8 mouse cellular contexts compared by ENCODE assay signal in the genomic region with DNA sequence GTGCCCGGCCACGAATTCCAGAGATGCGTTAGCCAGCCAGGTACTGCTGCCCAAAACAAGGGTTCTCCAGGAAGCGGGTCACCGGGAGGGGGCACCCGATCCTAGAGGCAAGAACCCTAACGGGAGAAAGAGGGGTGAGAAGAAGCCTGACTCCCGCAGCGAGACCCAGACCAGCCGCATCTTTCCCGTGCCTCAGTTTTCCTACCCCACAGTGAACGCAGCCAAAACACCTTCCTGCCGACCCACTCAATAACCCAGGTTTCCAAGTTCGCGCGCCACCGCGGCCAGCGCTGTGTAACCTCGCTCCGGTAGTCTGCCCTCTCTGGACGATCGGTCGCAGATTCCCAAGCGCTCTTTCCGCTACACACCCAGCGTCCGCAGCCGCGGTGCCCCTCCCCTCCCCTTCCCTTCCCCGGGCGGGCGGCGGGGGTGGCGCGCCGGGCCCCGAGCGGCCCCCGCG. TPM values are rescaled to one million over a fixed set of nuclear protein-coding genes. Genes with fewer than 3 reads are reported as not detected.
DNase-seq lines count a peak whose midpoint lies in the region; ATAC-seq lines count a peak whose summit lies in the region.

No protein-coding gene starts in this region.

- peak overlapping the region; percentile 78 for H3K9ac ChIP-seq in forebrain, embryonic 14.5 days (ENCODE audit: low read length)

- no peaks in the 10 kb centered on the region for H3K9me3 ChIP-seq in forebrain, embryonic 14.5 days (replicated peaks; ENCODE audit: control insufficient read depth, low read length)

- no peak overlapping the region for H3K27ac ChIP-seq in brown adipose tissue, adult 24 weeks (replicated peaks; ENCODE audit: low read depth, low read length)
- H3K27ac ChIP-seq in forebrain, embryonic 14.5 days (ENCODE audit: low read depth, low read length): no peak overlapping the region; the same call in 1 of the 2 replicates

- peak overlapping the region; percentile 85 for H3K4me2 ChIP-seq in forebrain, embryonic 14.5 days (ENCODE audit: low read length)

- H3K4me3 ChIP-seq in brown adipose tissue, adult 24 weeks (ENCODE audit: insufficient read depth, low read depth, low read length): peak overlapping the region; percentile 43
- peak overlapping the region; percentile 75 for H3K4me3 ChIP-seq in forebrain, embryonic 14.5 days (ENCODE audit: low read depth, low read length)

- intact Hi-C loops in heart, postnatal 36 days (cut with DNase I): loop anchor here (1.0 kb wide), 1 partner anchor 92 kb away; no protein-coding TSS in a partner anchor

- WGBS in forebrain, embryonic 14.5 days: under 1% methylated on average over 34 of the region's 41 CpGs

- H3K4me1 ChIP-seq in brown adipose tissue, adult 24 weeks (ENCODE audit: control insufficient read depth, insufficient read depth, insufficient read length, low read length): peaks cover 2% of the 10 kb centered on the region; the same call in 1 of the 2 replicates
- peaks cover 14% of the 10 kb centered on the region for H3K4me1 ChIP-seq in forebrain, embryonic 14.5 days (ENCODE audit: control insufficient read depth, insufficient read depth, low read length)

- H3K36me3 ChIP-seq in forebrain, embryonic 14.5 days (ENCODE audit: control insufficient read depth, insufficient read depth, low read length): no peaks in the 10 kb centered on the region

- peaks cover 27% of the 10 kb centered on the region for H3K27me3 ChIP-seq in forebrain, embryonic 14.5 days (replicated peaks; ENCODE audit: control insufficient read depth, insufficient read depth, low read length)

- peak; percentile 76 for DNase-seq in MN1 (ENCODE audit: low spot score)
- DNase-seq in forebrain, embryonic 14.5 days (ENCODE audit: low spot score): peak; percentile 73
- DNase-seq in heart, postnatal 36 days: peak; percentile 63 to 68
- DNase-seq in layer of hippocampus, adult 9-11 months: peak; percentile 67
- DNase-seq in lung, postnatal 10 days: peak; percentile 35
- peak; percentile 79 for DNase-seq in right cerebral cortex, postnatal 25 days

- peak; percentile 59 for ATAC-seq in forebrain, embryonic 14.5 days
- ATAC-seq in erythroblast, adult 5-6 weeks (replicated peaks; ENCODE audit: low FRiP score, poor library complexity, severe bottlenecking): no peak

RNA-seq across cellular contexts. Expression of gene Dlgap4, which starts 0.4 kb away (rescaled TPM):
- 27.5 and 39.8 TPM in 2 replicates for polyA plus RNA-seq in brown adipose tissue, adult 24 weeks (2012; ENCODE audit: insufficient read depth, insufficient read length, missing spikeins)
- polyA plus RNA-seq in forebrain, embryonic 14.5 days (2014; fragmentation: Nextera tagmentation; extraction: Ambion mirVana): 307 and 334 TPM in 2 replicates
- total RNA-seq in heart, postnatal 36 days (2021): 10 to 100 TPM; 35.5 to 38.2 TPM
- 8.2 and 8.3 TPM in 2 replicates for total RNA-seq in erythroblast, adult 5-6 weeks (2015; ENCODE audit: low replicate concordance)
- total RNA-seq in erythroblast, adult 5-6 weeks (2017; ENCODE audit: low replicate concordance): 3.8 and 9.0 TPM in 2 replicates
